Mouse (Mus musculus): ENCODE measurements around the gene Cd209g. TPM values are rescaled to one million over a fixed set of nuclear protein-coding genes. Genes with fewer than 3 reads are reported as not detected.
"Not testable (repeated sequence)": the region's sequence is repeated elsewhere in the genome, so short reads cannot be mapped to it uniquely, and the experiment has no call there.

Cd209g gene
- not detected in 2 replicates for polyA plus RNA-seq (2015; fragmentation: Nextera tagmentation; extraction: Ambion mirVana)

GRCm38 (mm10) chr8:4133798-4134197, at the start of gene Cd209g:
Gene Cd209g, plus strand, starts transcription at chr8:4134098.
- no peak within 1 kb of the TSS for H3K9ac ChIP-seq
- H3K4me1 ChIP-seq = no peaks in the 10 kb centered on the region
- no peak within 1 kb of the TSS for H3K4me2 ChIP-seq
- no peaks in the 10 kb centered on the region for H3K27me3 ChIP-seq (replicated peaks)
- no peaks in the 10 kb centered on the region for H3K36me3 ChIP-seq (replicated peaks)
- no peak within 1 kb of the TSS for H3K27ac ChIP-seq
- ATAC-seq (replicated peaks) = no peak
- WGBS = 93% methylated on average over 10 of the region's 10 CpGs
- no peak within 1 kb of the TSS for H3K4me3 ChIP-seq
- no peaks in the 10 kb centered on the region for H3K9me3 ChIP-seq

DNA sequence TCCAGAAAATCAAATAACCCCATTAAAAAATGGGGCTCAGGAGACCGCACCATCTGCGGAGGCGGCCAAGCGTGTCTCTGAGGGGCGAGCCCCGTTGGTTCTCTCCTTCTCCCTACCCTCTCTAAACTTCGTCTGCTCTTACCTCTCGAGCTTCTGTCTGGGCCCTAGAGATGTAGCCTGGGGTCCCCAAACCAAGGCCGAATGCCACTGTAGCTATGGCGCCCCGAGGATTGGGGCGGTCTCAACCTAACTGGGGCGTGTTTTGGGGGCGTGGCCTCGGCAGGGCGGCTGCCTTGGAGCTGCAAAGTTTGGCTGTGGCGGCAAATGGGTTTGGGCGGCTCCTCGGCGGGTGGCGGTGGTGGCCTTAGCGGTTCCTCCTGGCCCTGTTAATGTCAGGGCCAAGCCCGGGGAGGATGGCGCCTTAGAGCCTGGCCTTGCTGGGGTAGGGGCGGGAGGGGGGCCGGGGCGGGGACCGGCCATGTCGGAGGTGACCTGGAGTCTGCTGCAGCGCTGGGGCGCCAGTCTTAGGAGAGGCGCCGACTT, 46.6 kb upstream of the Cd209g start:
- WGBS = 41% methylated on average over 32 of the region's 33 CpGs
- not testable (repeated sequence) for ATAC-seq (replicated peaks); H3K9me3 ChIP-seq; H3K4me1 ChIP-seq; H3K4me3 ChIP-seq; H3K36me3 ChIP-seq (replicated peaks); H3K27ac ChIP-seq; H3K27me3 ChIP-seq (replicated peaks); H3K4me2 ChIP-seq; H3K9ac ChIP-seq

GRCm38 (mm10) chr8:4088514-4088913, 45.4 kb upstream of the Cd209g start:
- not testable (repeated sequence) for H3K27me3 ChIP-seq (replicated peaks); H3K27ac ChIP-seq; H3K9me3 ChIP-seq; H3K9ac ChIP-seq; H3K4me1 ChIP-seq; H3K36me3 ChIP-seq (replicated peaks); H3K4me3 ChIP-seq; H3K4me2 ChIP-seq; ATAC-seq (replicated peaks)
- WGBS = 87% methylated on average over 3 of the region's 3 CpGs

GRCm38 (mm10) chr8:4105735-4106134, 28.2 kb upstream of the Cd209g start, which contains the start of gene Cd209f:
Gene Cd209f, minus strand, starts transcription at chr8:4105835.
- not testable (repeated sequence) for H3K4me1 ChIP-seq; H3K9ac ChIP-seq; H3K27ac ChIP-seq; H3K27me3 ChIP-seq (replicated peaks); H3K9me3 ChIP-seq; ATAC-seq (replicated peaks); H3K4me2 ChIP-seq; H3K36me3 ChIP-seq (replicated peaks); H3K4me3 ChIP-seq
- 79% methylated on average over 2 of the region's 2 CpGs for WGBS

- Histone ChIP-seq H3K27ac (no peak overlapping the region), H3K4me2 (peak overlapping the region; percentile 28), H3K9ac (no peak overlapping the region), H3K36me3 (replicated peaks) (no peaks in the 10 kb centered on the region), H3K27me3 (replicated peaks) (no peaks in the 10 kb centered on the region), H3K4me3 (no peak overlapping the region), H3K4me1 (0 out of 2 replicates have a peak, but pooled peaks cover 4% of the 10 kb centered on the region), H3K9me3 (no peaks in the 10 kb centered on the region)
- WGBS = 14% methylated on average over 12 of the region's 12 CpGs
- ATAC-seq (replicated peaks) = peak; percentile 88
Observed at GRCm38 (mm10) chr8:4139660-4140646, 6.1 kb downstream of the Cd209g start.

DNA sequence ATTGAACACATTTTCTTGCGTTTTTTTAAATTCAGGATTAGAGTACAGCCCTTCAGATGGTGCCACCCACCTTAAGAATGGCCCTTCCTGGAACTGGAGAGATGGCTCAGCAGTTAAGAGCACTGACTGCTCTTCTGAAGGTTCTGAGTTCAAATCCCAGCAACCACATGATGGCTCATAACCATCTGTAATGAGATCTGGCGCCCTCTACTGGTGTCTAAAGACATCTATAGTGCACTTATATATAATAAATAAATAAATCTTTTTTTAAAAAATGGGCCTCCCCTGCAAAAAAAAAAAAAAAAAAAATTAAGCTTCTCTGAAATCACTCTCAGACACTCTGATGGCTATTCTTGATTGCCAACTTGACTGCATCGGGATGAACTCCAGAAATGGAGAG, 7.8 kb downstream of the Cd209g start:
- no peaks in the 10 kb centered on the region for H3K36me3 ChIP-seq (replicated peaks)
- no peak overlapping the region for H3K4me3 ChIP-seq
- no peak overlapping the region for H3K27ac ChIP-seq
- WGBS = 66% methylated on average over 3 of the region's 3 CpGs
- ATAC-seq (replicated peaks) = no peak
- no peak overlapping the region for H3K9ac ChIP-seq
- no peaks in the 10 kb centered on the region for H3K9me3 ChIP-seq
- H3K27me3 ChIP-seq (replicated peaks) = no peaks in the 10 kb centered on the region
- H3K4me2 ChIP-seq = no peak overlapping the region
- 0 out of 2 replicates have a peak, but pooled peaks cover 4% of the 10 kb centered on the region for H3K4me1 ChIP-seq

DNA sequence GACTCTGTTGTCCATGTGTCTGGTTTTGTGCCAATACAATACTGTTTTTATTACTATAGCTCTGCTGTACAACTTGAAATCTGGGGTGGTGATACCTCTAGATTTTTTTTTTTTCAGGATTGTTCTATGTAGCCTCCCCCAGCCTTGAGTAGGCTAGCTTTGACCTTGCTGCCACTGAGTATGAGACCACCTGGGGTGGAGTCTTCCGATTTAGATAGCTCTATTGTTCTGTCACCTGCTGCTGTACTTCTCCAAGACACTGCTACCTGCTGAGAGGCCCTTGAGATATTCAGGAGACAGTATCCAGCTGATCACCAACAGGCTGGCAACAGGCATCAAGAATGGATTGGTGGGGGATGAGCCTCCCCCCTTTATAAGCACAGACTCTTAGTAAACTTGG, 13.4 kb downstream of the Cd209g start:
- Histone ChIP-seq H3K36me3 (replicated peaks) (no peaks in the 10 kb centered on the region), H3K4me1 (no peaks in the 10 kb centered on the region), H3K27me3 (replicated peaks) (no peaks in the 10 kb centered on the region), H3K27ac (no peak overlapping the region), H3K4me2 (no peak overlapping the region), H3K9ac (no peak overlapping the region), H3K4me3 (no peak overlapping the region), H3K9me3 (peaks cover 3% of the 10 kb centered on the region)
- 21% methylated on average over 1 of the region's 1 CpGs for WGBS
- ATAC-seq (replicated peaks) = no peak

DNA sequence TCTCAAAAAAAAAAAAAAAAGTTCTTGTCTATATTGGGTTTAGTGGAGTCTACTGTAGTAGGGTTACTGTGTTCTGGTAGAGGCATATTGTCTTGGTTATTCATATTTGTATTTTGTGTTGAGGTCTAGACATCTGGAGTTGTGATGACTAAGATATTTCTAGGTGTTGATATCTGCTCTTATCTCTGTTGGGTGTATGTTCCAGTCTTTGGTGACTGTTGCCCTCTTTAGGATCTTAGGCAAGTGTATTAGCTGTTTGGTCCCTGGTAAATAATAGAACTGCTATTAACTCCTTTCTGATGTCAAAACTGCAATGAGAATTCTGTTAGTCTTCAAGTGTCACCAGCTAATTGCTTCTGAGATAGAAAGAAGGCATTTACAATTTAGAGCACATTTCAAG, 21.0 kb downstream of the Cd209g start:
- ATAC-seq (replicated peaks) = no peak
- H3K9me3 ChIP-seq = peaks cover 3% of the 10 kb centered on the region
- no peak overlapping the region for H3K4me3 ChIP-seq
- no peak overlapping the region for H3K9ac ChIP-seq
- no peaks in the 10 kb centered on the region for H3K27me3 ChIP-seq (replicated peaks)
- no peaks in the 10 kb centered on the region for H3K36me3 ChIP-seq (replicated peaks)
- no peak overlapping the region for H3K27ac ChIP-seq
- no peak overlapping the region for H3K4me2 ChIP-seq
- H3K4me1 ChIP-seq = no peaks in the 10 kb centered on the region

GRCm38 (mm10) chr8:4162786-4163185, 28.9 kb downstream of the Cd209g start:
- no peak overlapping the region for H3K27ac ChIP-seq
- H3K4me1 ChIP-seq = peaks cover 12% of the 10 kb centered on the region
- no peaks in the 10 kb centered on the region for H3K9me3 ChIP-seq
- no peak for ATAC-seq (replicated peaks)
- WGBS = 71% methylated on average over 4 of the region's 4 CpGs
- no peak overlapping the region for H3K9ac ChIP-seq
- H3K4me2 ChIP-seq = no peak overlapping the region
- H3K36me3 ChIP-seq (replicated peaks) = no peaks in the 10 kb centered on the region
- no peak overlapping the region for H3K4me3 ChIP-seq
- no peaks in the 10 kb centered on the region for H3K27me3 ChIP-seq (replicated peaks)

- Histone ChIP-seq H3K4me1 (peaks cover 37% of the 10 kb centered on the region), H3K9ac (peak overlapping the region; percentile 58), H3K4me2 (peak overlapping the region; percentile 62), H3K4me3 (peak overlapping the region; percentile 52), H3K9me3 (no peaks in the 10 kb centered on the region), H3K27me3 (replicated peaks) (no peaks in the 10 kb centered on the region), H3K36me3 (replicated peaks) (no peaks in the 10 kb centered on the region), H3K27ac (peak overlapping the region; percentile 88)
- ATAC-seq (replicated peaks) = 0 out of 2 replicates have a peak, but pooled peaks have one; percentile 0
- 7% methylated on average over 13 of the region's 13 CpGs for WGBS
Observed at GRCm38 (mm10) chr8:4165176-4165851, 31.4 kb downstream of the Cd209g start.

GRCm38 (mm10) chr8:4165852-4166751, 32.2 kb downstream of the Cd209g start, which contains the start of gene Evi5l:
Gene Evi5l, plus strand, starts transcription at chr8:4166567.
- ATAC-seq (replicated peaks) = peak; percentile 97
- WGBS = under 1% methylated on average over 51 of the region's 51 CpGs
- Histone ChIP-seq H3K27me3 (replicated peaks) (no peaks in the 10 kb centered on the region), H3K4me3 (peak within 1 kb of the TSS; percentile 88), H3K4me2 (peak within 1 kb of the TSS; percentile 71), H3K9ac (peak within 1 kb of the TSS; percentile 88), H3K36me3 (replicated peaks) (no peaks in the 10 kb centered on the region), H3K27ac (peak within 1 kb of the TSS; percentile 88), H3K9me3 (no peaks in the 10 kb centered on the region), H3K4me1 (peaks cover 43% of the 10 kb centered on the region)

Data from midbrain, embryonic 15.5 days (tissue).